Mouse (Mus musculus) G1E (cell line): ENCODE measurements around the gene Wnt7b.

Source experiments
- CTCF ChIP-seq: IDR thresholded peaks from 2 replicates; pipeline ENCODE4 v1.5.1; 2012; ENCODE audit warnings: low read depth, low read length, inconsistent platforms, mixed read lengths
- TAL1 ChIP-seq: conservative IDR thresholded peaks from 2 replicates; pipeline ENCODE4 v1.6.1; 2012; ENCODE audit warnings: low read depth, low read length, inconsistent platforms, mixed read lengths

GRCm38 (mm10) chr15:85503127-85503526 lies 79.1 kb downstream of the Wnt7b start, which contains the start of gene 7530416G11Rik:
- TF ChIP-seq CTCF (no peak), TAL1 (no peak)
